Mouse (Mus musculus) ES-E14 (cell line): ENCODE results near the gene Nat8f6. TPM values are rescaled to one million over a fixed set of nuclear protein-coding genes. Genes with fewer than 3 reads are reported as not detected.
"Not testable (repeated sequence)": the region's sequence is repeated elsewhere in the genome, so short reads cannot be mapped to it uniquely, and the experiment has no call there.

ENCODE experiments used
- DNase-seq: peaks from one replicate; pipeline ENCODE4 v3.0.0-alpha.2; 2013; ENCODE audit warnings: low read depth, low spot score
- H3K27ac ChIP-seq: 2 replicates; pipeline ENCODE4 v1.5.1; 2012; ENCODE audit warnings: low read depth, mild to moderate bottlenecking, low read length, moderate library complexity, mixed read lengths; ENCODE audit not compliant: poor library complexity, insufficient read depth, severe bottlenecking
- H3K36me3 ChIP-seq: 2 replicates; pipeline ENCODE4 v1.6.1; 2012; ENCODE audit warnings: mild to moderate bottlenecking, low read length, moderate library complexity, mixed read lengths; ENCODE audit not compliant: control insufficient read depth, poor library complexity, insufficient read depth, severe bottlenecking
- H3K4me1 ChIP-seq, 2 experiments: fragments of 150-350 bp in 1 of 2; sonication (generic) in 1 of 2; 2 replicates each; pipeline ENCODE4 v1.6.1; 2012; ENCODE audit warnings: low read length in 2 of 2, mild to moderate bottlenecking in 1 of 2, mixed read lengths in 1 of 2; ENCODE audit not compliant: control insufficient read depth in 2 of 2, insufficient read depth in 2 of 2, poor library complexity in 1 of 2
- H3K4me3 ChIP-seq, 2 experiments: fragments of 150-350 bp in 1 of 2; sonication (generic) in 1 of 2; 2 replicates each; pipeline ENCODE4 v1.5.1; 2012; ENCODE audit warnings: low read length in 2 of 2, low read depth in 1 of 2, mild to moderate bottlenecking in 1 of 2, mixed read lengths in 1 of 2; ENCODE audit not compliant: insufficient read depth in 1 of 2, poor library complexity in 1 of 2, severe bottlenecking in 1 of 2
- H3K9ac ChIP-seq: 2 replicates; pipeline ENCODE4 v1.6.1; 2012; ENCODE audit warnings: low read depth, mild to moderate bottlenecking, low read length, mixed read lengths; ENCODE audit not compliant: poor library complexity, insufficient read depth, severe bottlenecking
- H3K9me3 ChIP-seq: fragments of 150-350 bp; sonication (generic); 2 replicates; pipeline ENCODE4 v1.6.1; 2012; ENCODE audit warnings: low read depth, mild to moderate bottlenecking, low read length; ENCODE audit not compliant: control insufficient read depth, insufficient read depth
- CHD2 ChIP-seq: IDR thresholded peaks from 2 replicates; pipeline ENCODE4 v1.6.1; 2014; ENCODE audit warnings: mild to moderate bottlenecking, low read depth, low read length, inconsistent platforms
- HCFC1 ChIP-seq: IDR thresholded peaks from 2 replicates; pipeline ENCODE4 v1.6.1; 2012; ENCODE audit warnings: low read length, inconsistent platforms, borderline replicate concordance; ENCODE audit not compliant: insufficient read depth
- MAFK ChIP-seq: IDR thresholded peaks from 2 replicates; pipeline ENCODE4 v1.6.1; 2014; ENCODE audit warnings: mild to moderate bottlenecking, low read depth, low read length, inconsistent platforms; ENCODE audit not compliant: insufficient read depth
- ZC3H11A ChIP-seq: IDR thresholded peaks from 2 replicates; pipeline ENCODE4 v1.6.1; 2012; ENCODE audit warnings: low read depth, mild to moderate bottlenecking, inconsistent platforms, low read length, borderline replicate concordance
- ZNF384 ChIP-seq: IDR thresholded peaks from 2 replicates; pipeline ENCODE4 v1.6.1; 2012; ENCODE audit warnings: low read depth, low read length, inconsistent platforms
- in situ Hi-C, 2 experiments: fragments of 600-800 bp; cut with MboI; formaldehyde crosslinking; loops; one replicate each; pipeline ENCODE4 v1.15.1; 2025; ENCODE audit warnings: low sequenced_read_pairs in 2 of 2, inconsistent platforms in 1 of 2; ENCODE audit not compliant: unreplicated experiment in 2 of 2
- total RNA-seq: library from RNA; depleted of rRNA; stranded (reverse); fragments of 300-350 nt; gene quantifications from 2 replicates; pipeline ENCODE4 v1.2.3, GENCODE M21; 2012

Nat8f6 gene
- total RNA-seq, 1 experiment, result not detected

DNA sequence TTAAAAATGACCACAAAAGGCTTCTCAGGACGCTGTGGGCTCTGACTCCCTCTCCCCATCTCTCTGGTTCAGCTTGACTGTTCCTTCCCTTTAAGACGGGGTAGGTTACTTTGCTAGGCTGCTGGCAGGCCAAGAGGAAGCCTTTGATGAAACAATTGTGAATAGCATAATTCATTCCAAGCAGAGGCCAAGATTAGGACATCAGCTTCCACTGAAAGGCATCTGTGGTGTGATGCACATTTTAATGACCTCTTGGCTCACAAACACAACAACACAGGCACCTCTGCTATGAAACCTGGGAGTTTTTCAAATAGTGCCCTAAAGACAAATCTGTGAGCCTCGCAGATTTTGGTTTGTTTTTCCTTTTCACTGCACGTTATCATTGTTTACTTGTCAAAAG lies 19.2 kb upstream of the Nat8f6 start:
- H3K9me3 ChIP-seq, result no peaks in the 10 kb centered on the region
- no peak overlapping the region for H3K9ac ChIP-seq
- H3K36me3 ChIP-seq, result no peaks in the 10 kb centered on the region
- no peak for DNase-seq
- H3K4me1 ChIP-seq, result no peaks in the 10 kb centered on the region
- no peak overlapping the region for H3K4me3 ChIP-seq
- in situ Hi-C loops, result no loop called here
- no peak overlapping the region for H3K27ac ChIP-seq
- TF ChIP-seq ZC3H11A (no peak), HCFC1 (no peak), CHD2 (no peak), MAFK (no peak), ZNF384 (no peak)

DNA sequence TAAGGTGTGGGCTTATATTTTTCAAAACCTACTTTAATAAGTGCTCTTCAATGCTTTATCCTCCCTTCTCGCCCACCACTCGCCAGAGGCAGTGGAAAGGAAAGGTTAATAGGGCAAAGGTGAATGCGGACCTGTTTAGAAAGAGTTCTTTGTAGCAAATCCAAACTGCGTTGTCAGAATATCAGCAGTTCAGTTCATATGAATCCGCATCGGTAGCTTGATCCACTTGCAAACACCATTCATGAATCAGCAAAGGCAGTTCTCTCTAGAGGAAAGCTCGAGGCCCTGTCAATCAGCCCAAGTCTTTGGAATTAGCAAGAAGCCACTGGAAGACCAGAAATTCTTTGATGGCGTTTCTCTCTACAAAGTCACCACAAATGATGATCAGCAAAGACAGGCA lies 17.9 kb upstream of the Nat8f6 start:
- in situ Hi-C loops, result no loop called here
- no peaks in the 10 kb centered on the region for H3K9me3 ChIP-seq
- TF ChIP-seq HCFC1, result no peak
- no peak for TF ChIP-seq ZC3H11A
- TF ChIP-seq MAFK, result no peak
- no peak for TF ChIP-seq CHD2
- no peak for TF ChIP-seq ZNF384

DNA sequence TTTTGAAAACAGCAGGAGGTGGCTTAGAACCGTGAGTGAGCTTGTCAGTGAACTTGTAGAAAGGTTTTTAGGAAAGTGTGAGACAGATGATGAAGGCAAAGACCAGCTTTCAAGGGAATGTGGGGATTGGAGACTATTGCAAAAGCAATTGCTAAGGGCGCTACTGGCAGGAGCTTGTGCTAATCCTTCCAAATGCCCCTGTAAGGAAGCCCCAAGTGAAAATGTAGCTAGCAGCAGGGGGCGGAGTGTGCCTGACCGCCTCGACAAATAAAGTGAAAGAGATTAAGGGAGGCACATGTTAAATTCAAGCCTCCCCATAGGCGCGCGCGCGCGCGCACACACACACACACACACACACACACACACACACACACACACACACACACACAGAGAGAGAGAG lies 16.6 kb upstream of the Nat8f6 start:
- H3K9ac ChIP-seq, in situ Hi-C loops, H3K4me3 ChIP-seq, H3K4me1 ChIP-seq, DNase-seq, H3K27ac ChIP-seq, H3K9me3 ChIP-seq, H3K36me3 ChIP-seq: not testable (repeated sequence)

More for the DNA sequence above, 17.9 kb upstream of the Nat8f6 start:
- Histone ChIP-seq H3K36me3 (no peaks in the 10 kb centered on the region), H3K4me1 (no peaks in the 10 kb centered on the region), H3K9ac (no peak overlapping the region), H3K4me3 (no peak overlapping the region), H3K27ac (no peak overlapping the region)
- DNase-seq, result no peak

DNA sequence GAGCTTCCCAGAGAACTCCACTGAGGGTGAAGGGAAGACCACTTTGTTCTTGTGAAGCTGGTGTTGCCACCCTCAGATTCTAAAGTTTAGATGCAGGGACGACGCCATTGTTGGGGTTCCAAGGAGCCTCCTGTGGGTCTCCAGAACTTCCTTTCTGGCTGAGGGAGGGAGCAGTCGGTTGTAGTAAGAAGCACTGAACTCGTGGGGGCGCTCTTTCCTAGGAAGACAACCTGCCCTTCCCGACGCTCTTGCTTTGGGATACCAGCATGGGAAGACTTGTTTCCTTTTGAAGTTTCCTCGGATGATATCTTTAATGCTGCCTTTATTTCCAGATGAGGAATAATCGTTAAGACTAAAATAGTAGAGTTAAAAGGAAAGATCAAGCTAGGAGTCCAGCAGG lies 16.1 kb upstream of the Nat8f6 start:
- H3K27ac ChIP-seq, DNase-seq, in situ Hi-C loops, H3K9ac ChIP-seq, H3K36me3 ChIP-seq, H3K9me3 ChIP-seq, H3K4me3 ChIP-seq, H3K4me1 ChIP-seq: not testable (repeated sequence)

DNA sequence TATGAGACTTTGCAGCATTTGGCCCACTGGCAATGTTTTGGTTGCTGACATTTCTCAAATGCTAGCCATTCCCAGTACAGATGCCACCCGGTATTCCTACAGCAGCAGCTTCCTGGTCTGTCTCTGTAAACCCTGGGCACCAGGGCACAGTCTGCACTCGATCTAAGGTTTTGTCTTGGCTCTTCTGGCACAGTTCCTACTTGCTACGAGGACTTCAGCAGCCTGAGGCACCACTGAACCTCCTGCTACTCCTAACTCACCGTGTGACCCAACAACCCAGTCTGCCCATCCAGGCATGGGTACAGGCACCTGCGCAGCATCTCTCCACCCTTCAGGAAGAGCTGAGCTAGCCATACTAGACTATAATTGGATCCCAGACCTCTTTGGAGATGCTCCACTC lies 15.3 kb upstream of the Nat8f6 start:
- H3K27ac ChIP-seq, in situ Hi-C loops, H3K9ac ChIP-seq, DNase-seq, H3K4me3 ChIP-seq, H3K36me3 ChIP-seq, H3K4me1 ChIP-seq, H3K9me3 ChIP-seq: not testable (repeated sequence)

DNA sequence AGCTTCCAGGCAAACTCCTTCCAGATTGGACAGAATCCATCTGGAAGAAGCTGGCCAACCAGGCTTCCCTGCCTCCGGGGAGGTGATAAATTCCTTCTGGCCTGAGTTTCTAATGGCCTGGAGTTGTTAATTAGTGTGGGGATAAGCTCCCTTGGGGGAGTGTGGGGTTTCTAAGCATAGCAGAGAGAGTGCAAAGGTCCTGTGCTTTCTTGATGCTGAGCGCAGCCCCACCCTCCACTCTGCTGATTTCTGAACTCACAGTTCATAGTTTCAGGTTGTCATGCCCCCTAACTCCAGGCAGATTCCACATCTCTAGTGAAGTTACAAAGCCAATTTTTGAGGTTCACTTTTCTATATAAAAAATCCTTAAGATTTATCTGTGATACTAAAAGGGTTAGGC lies 14.3 kb upstream of the Nat8f6 start:
- in situ Hi-C loops, H3K36me3 ChIP-seq, H3K9ac ChIP-seq, H3K4me3 ChIP-seq, H3K27ac ChIP-seq, H3K9me3 ChIP-seq, DNase-seq, H3K4me1 ChIP-seq: not testable (repeated sequence)

DNA sequence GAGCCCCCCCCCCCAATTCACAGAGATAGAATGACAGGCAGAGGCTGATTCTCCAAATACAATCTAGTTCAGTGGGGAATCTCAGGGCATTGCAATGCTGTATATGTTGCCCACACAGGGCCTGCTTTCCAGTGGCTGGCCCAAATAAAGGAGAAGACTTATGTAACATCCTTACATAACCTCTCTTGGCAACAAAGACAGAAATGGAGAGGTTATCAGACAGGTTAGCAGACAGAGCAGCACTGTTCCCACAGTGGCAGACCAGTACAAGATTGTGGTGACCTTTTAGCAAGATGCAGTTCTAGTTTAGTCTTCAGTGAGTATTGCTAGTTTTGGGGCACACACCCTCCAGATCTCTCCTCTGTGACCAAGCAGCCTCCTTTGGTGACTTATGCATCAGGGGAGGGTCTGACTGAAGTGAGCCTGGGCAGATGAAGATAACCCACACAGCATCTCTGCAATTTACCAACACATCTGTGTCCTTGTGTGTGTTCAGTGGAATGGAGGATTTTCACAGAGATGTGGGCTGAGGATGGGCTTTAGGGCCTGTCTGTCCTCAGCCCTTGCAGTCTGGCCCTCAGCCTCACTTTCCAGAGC lies 13.8 kb upstream of the Nat8f6 start:
- H3K4me3 ChIP-seq, H3K36me3 ChIP-seq, H3K4me1 ChIP-seq, H3K9ac ChIP-seq, in situ Hi-C loops, H3K9me3 ChIP-seq, H3K27ac ChIP-seq, DNase-seq: not testable (repeated sequence)
